Mouse (Mus musculus): ENCODE results near the gene Crybg2. TPM values are rescaled to one million over a fixed set of nuclear protein-coding genes. Genes with fewer than 3 reads are reported as not detected.

Crybg2 gene
- polyA plus RNA-seq, 1 experiment from 2014 or later = 4.2 TPM

DNA sequence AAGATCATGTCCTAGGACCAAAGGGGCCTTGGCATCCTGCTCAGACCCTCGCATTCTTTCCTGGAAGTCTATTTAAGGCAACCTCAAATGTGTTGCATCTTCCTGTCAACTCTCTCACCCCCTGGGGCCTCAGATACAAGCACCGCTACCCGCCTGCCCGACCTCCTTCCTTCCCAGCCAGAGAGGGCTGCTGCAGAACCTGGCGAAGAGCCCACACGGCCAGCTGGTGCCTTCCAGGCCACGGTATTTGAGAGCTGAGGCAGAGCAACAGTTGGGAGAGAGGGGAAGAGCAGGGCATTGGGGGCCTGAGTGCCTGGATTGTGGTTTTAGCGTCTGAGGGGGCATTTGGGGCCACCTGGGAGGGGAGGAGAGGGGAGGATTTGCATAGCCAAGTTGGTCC, 8.1 kb upstream of the Crybg2 start:
- no peak overlapping the region for H3K9ac ChIP-seq (ENCODE audit: low read length)
- ATAC-seq (ENCODE audit: low read depth) = peak; percentile 56; the same call in 1 of the 2 replicates
- H3K36me3 ChIP-seq (ENCODE audit: control insufficient read depth, insufficient read depth, low read length) = no peaks in the 10 kb centered on the region
- H3K4me3 ChIP-seq (ENCODE audit: low read length) = no peak overlapping the region
- no peaks in the 10 kb centered on the region for H3K27me3 ChIP-seq (ENCODE audit: control insufficient read depth, insufficient read depth, low read depth, low read length)
- no peak overlapping the region for H3K4me2 ChIP-seq (ENCODE audit: low read depth, low read length)
- WGBS = 11% methylated on average over 8 of the region's 8 CpGs
- no peak overlapping the region for H3K27ac ChIP-seq (ENCODE audit: low read length)
- H3K4me1 ChIP-seq (replicated peaks; ENCODE audit: control insufficient read depth, insufficient read depth, low read length) = peaks cover 4% of the 10 kb centered on the region
- H3K9me3 ChIP-seq (ENCODE audit: control insufficient read depth, low read length) = no peaks in the 10 kb centered on the region

GRCm38 (mm10) chr4:134053538-134053937, 7.1 kb upstream of the Crybg2 start, which contains the start of gene Zfp683:
Gene Zfp683 (plus strand): TSS chr4:134053838.
- Histone ChIP-seq H3K9me3 (ENCODE audit: control insufficient read depth, low read length) (no peaks in the 10 kb centered on the region), H3K9ac (ENCODE audit: low read length) (no peak within 1 kb of the TSS), H3K4me3 (ENCODE audit: low read length) (no peak within 1 kb of the TSS), H3K4me1 (replicated peaks; ENCODE audit: control insufficient read depth, insufficient read depth, low read length) (peaks cover 4% of the 10 kb centered on the region), H3K4me2 (ENCODE audit: low read depth, low read length) (no peak within 1 kb of the TSS), H3K27ac (ENCODE audit: low read length) (no peak within 1 kb of the TSS), H3K27me3 (ENCODE audit: control insufficient read depth, insufficient read depth, low read depth, low read length) (no peaks in the 10 kb centered on the region), H3K36me3 (ENCODE audit: control insufficient read depth, insufficient read depth, low read length) (no peaks in the 10 kb centered on the region)
- no peak for ATAC-seq (ENCODE audit: low read depth)
- 84% methylated on average over 3 of the region's 3 CpGs for WGBS

DNA sequence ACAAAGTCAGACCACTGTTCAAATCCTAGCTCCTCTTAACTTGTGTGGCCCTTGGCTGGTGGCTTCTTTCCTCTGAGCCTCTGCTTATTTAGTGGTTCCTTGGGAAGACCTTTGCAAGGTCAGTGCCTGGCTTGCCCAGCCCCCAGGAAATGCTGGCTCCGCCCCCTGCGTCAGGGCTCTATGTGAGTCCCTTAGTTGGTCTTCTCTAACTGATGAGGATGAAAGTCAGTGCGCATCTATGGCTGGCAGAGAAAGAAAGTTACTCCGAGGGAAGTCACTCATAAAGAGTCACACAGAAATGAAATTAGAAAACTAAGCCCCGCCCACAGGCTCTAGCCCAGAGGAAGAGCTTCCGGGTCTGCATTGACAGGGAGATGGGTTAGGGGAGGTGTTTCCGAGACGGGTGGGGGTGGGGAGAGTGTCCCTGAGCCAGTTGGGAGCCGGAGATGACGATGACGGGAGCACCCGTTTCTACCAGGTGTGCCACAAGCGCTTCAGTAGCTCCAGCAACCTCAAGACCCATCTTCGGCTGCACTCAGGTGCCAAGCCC, 2.4 kb upstream of the Crybg2 start:
- H3K9ac ChIP-seq (ENCODE audit: low read length) = no peak overlapping the region
- H3K4me2 ChIP-seq (ENCODE audit: low read depth, low read length) = peak overlapping the region; percentile 27
- 21% methylated on average over 13 of the region's 14 CpGs for WGBS
- no peaks in the 10 kb centered on the region for H3K4me1 ChIP-seq (replicated peaks; ENCODE audit: control insufficient read depth, insufficient read depth, low read length)
- no peaks in the 10 kb centered on the region for H3K27me3 ChIP-seq (ENCODE audit: control insufficient read depth, insufficient read depth, low read depth, low read length)
- ATAC-seq (ENCODE audit: low read depth) = no peak
- no peaks in the 10 kb centered on the region for H3K36me3 ChIP-seq (ENCODE audit: control insufficient read depth, insufficient read depth, low read length)
- no peak overlapping the region for H3K27ac ChIP-seq (ENCODE audit: low read length)
- no peaks in the 10 kb centered on the region for H3K9me3 ChIP-seq (ENCODE audit: control insufficient read depth, low read length)
- peak overlapping the region; percentile 12; the same call in 1 of the 2 replicates for H3K4me3 ChIP-seq (ENCODE audit: low read length)

DNA sequence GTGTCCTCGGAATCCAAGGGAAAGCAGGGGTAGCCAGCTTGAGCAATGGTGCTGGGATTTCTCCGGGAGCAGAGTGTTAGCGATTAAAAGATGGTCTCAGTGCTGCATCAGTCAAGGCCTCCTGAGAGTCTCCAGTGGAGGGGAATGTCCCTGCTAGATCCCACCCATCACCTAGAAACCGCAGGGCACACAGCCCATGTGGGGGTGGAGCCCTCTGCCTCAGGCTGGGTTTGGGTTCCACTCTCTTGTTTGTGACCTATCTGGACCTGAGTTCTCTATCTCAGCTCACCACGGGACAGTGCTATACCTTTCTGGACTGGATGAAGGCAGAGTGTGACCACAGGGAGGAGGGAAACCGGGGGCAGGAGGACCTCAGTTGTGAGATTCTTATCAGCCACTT, 1.7 kb upstream of the Crybg2 start:
- H3K4me3 ChIP-seq (ENCODE audit: low read length) = no peak overlapping the region
- H3K27me3 ChIP-seq (ENCODE audit: control insufficient read depth, insufficient read depth, low read depth, low read length) = no peaks in the 10 kb centered on the region
- H3K4me2 ChIP-seq (ENCODE audit: low read depth, low read length) = no peak overlapping the region
- no peak for ATAC-seq (ENCODE audit: low read depth)
- H3K9ac ChIP-seq (ENCODE audit: low read length) = no peak overlapping the region
- no peaks in the 10 kb centered on the region for H3K36me3 ChIP-seq (ENCODE audit: control insufficient read depth, insufficient read depth, low read length)
- no peaks in the 10 kb centered on the region for H3K4me1 ChIP-seq (replicated peaks; ENCODE audit: control insufficient read depth, insufficient read depth, low read length)
- WGBS = 68% methylated on average over 6 of the region's 6 CpGs
- no peak overlapping the region for H3K27ac ChIP-seq (ENCODE audit: low read length)
- no peaks in the 10 kb centered on the region for H3K9me3 ChIP-seq (ENCODE audit: control insufficient read depth, low read length)

DNA sequence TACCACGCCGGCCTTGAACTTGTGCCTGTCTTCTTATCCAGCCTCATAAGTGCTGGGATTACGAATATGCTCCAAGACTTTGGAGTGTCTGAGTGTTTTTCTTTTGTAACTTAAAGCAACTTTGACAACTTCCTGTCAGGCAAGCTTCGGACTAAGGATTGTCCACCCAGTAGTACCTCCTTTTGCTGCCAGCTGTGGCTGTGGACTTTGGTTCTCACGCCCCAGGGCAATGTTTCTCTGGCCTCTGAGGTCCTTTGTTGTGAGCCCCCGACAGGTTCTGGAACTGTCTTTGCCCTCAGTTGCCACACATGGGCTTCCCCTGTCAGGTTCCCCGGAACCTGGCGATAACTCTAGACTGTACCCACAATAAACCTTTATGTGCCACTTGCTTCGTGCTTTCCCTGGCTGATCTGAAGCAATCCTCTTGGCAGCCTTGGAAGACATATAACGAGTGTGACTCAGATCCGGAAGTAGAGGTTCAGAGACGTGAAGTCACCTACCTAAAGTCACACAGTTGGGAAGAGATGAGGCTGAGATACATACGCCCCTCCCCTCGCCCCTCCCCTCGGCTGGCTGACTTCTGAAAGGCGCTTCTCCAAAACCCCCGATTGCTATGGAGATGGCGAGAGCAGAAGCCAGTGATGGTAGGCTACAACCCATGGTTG, 683 bp downstream of the Crybg2 start:
- Histone ChIP-seq H3K27me3 (ENCODE audit: control insufficient read depth, insufficient read depth, low read depth, low read length) (no peaks in the 10 kb centered on the region), H3K4me1 (replicated peaks; ENCODE audit: control insufficient read depth, insufficient read depth, low read length) (peaks cover 2% of the 10 kb centered on the region; the same call in 1 of the 2 replicates), H3K9ac (ENCODE audit: low read length) (no peak overlapping the region; the same call in 1 of the 2 replicates), H3K4me3 (ENCODE audit: low read length) (no peak overlapping the region), H3K4me2 (ENCODE audit: low read depth, low read length) (no peak overlapping the region), H3K27ac (ENCODE audit: low read length) (no peak overlapping the region), H3K9me3 (ENCODE audit: control insufficient read depth, low read length) (no peaks in the 10 kb centered on the region), H3K36me3 (ENCODE audit: control insufficient read depth, insufficient read depth, low read length) (no peaks in the 10 kb centered on the region)
- 51% methylated on average over 18 of the region's 18 CpGs for WGBS
- no peak for ATAC-seq (ENCODE audit: low read depth)

DNA sequence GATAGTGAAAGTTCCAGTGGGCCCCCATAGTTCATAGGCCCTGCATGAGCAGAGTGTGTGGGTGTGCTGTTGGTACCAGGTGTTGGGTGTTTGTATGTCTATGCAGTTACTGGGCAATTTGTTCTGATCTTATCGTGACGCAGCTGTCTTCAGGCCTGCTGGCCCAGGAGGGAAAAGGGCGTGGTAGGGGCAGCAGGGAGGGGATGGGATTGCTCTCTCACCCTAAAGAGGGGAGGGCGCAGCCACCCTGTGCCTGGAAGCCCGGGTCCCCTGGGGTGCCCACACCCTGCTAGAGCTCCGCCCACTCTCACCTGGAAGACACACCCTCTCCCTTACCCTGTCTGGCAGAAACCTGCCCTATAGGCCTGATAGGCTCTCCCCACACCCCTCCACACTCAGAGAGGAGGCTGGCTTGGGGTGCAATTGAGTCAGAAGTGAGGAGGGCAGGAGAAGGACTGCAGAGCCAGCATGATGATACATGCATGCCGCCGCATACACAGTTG, 1.4 kb downstream of the Crybg2 start:
- H3K36me3 ChIP-seq (ENCODE audit: control insufficient read depth, insufficient read depth, low read length) = no peaks in the 10 kb centered on the region
- 46% methylated on average over 8 of the region's 8 CpGs for WGBS
- no peak overlapping the region for H3K4me2 ChIP-seq (ENCODE audit: low read depth, low read length)
- peaks cover 2% of the 10 kb centered on the region; the same call in 1 of the 2 replicates for H3K4me1 ChIP-seq (replicated peaks; ENCODE audit: control insufficient read depth, insufficient read depth, low read length)
- H3K9me3 ChIP-seq (ENCODE audit: control insufficient read depth, low read length) = no peaks in the 10 kb centered on the region
- H3K9ac ChIP-seq (ENCODE audit: low read length) = no peak overlapping the region
- peak; percentile 39; the same call in 1 of the 2 replicates for ATAC-seq (ENCODE audit: low read depth)
- H3K27ac ChIP-seq (ENCODE audit: low read length) = no peak overlapping the region
- H3K27me3 ChIP-seq (ENCODE audit: control insufficient read depth, insufficient read depth, low read depth, low read length) = no peaks in the 10 kb centered on the region
- H3K4me3 ChIP-seq (ENCODE audit: low read length) = no peak overlapping the region

- Histone ChIP-seq H3K36me3 (ENCODE audit: control insufficient read depth, insufficient read depth, low read length) (no peaks in the 10 kb centered on the region), H3K4me2 (ENCODE audit: low read depth, low read length) (no peak overlapping the region), H3K27me3 (ENCODE audit: control insufficient read depth, insufficient read depth, low read depth, low read length) (no peaks in the 10 kb centered on the region), H3K9me3 (ENCODE audit: control insufficient read depth, low read length) (no peaks in the 10 kb centered on the region), H3K4me3 (ENCODE audit: low read length) (no peak overlapping the region), H3K27ac (ENCODE audit: low read length) (no peak overlapping the region), H3K9ac (ENCODE audit: low read length) (no peak overlapping the region), H3K4me1 (replicated peaks; ENCODE audit: control insufficient read depth, insufficient read depth, low read length) (peaks cover 2% of the 10 kb centered on the region; the same call in 1 of the 2 replicates)
- no peak for ATAC-seq (ENCODE audit: low read depth)
- 49% methylated on average over 8 of the region's 8 CpGs for WGBS
These were observed 1.9 kb downstream of the Crybg2 start for GRCm38 (mm10) chr4:134062561-134062960.

DNA sequence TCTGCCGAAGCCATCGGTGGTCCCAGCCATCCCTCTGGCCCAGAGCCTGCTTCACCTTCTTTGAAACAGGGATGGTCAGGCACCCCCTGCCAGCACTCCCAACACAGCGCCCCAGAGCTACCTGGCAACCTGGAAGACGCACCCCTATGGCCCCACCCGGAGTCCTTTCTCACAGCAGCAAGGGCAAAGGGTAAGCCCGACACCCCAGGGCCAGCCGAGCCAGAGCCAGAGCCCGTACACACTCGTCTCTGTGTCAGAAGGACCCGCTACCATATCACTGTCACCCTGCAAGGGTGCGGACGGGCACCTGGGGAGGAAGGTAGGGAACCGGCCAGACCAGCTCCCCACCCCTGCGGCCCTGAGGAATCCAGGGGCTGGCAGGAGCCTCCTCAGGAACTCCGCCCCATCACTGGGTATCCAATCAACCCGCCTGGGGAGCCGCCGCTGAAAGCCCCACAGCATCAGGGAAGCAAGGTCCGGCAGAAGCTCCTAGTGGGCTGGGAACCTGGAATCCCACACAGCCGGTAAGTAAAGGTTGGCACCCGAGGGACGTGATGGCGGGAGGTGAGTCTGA, 4.9 kb downstream of the Crybg2 start:
- ATAC-seq (ENCODE audit: low read depth) = peak; percentile 78
- Histone ChIP-seq H3K36me3 (ENCODE audit: control insufficient read depth, insufficient read depth, low read length) (no peaks in the 10 kb centered on the region), H3K27me3 (ENCODE audit: control insufficient read depth, insufficient read depth, low read depth, low read length) (no peaks in the 10 kb centered on the region), H3K27ac (ENCODE audit: low read length) (no peak overlapping the region), H3K9ac (ENCODE audit: low read length) (peak overlapping the region; percentile 35; the same call in 1 of the 2 replicates), H3K4me2 (ENCODE audit: low read depth, low read length) (peak overlapping the region; percentile 51), H3K4me1 (replicated peaks; ENCODE audit: control insufficient read depth, insufficient read depth, low read length) (peaks cover 2% of the 10 kb centered on the region; the same call in 1 of the 2 replicates), H3K4me3 (ENCODE audit: low read length) (peak overlapping the region; percentile 35), H3K9me3 (ENCODE audit: control insufficient read depth, low read length) (no peaks in the 10 kb centered on the region)
- 15% methylated on average over 23 of the region's 23 CpGs for WGBS

- Histone ChIP-seq H3K9me3 (ENCODE audit: control insufficient read depth, low read length) (no peaks in the 10 kb centered on the region), H3K4me2 (ENCODE audit: low read depth, low read length) (no peak overlapping the region), H3K4me1 (replicated peaks; ENCODE audit: control insufficient read depth, insufficient read depth, low read length) (peaks cover 2% of the 10 kb centered on the region; the same call in 1 of the 2 replicates), H3K27me3 (ENCODE audit: control insufficient read depth, insufficient read depth, low read depth, low read length) (no peaks in the 10 kb centered on the region), H3K4me3 (ENCODE audit: low read length) (no peak overlapping the region), H3K36me3 (ENCODE audit: control insufficient read depth, insufficient read depth, low read length) (no peaks in the 10 kb centered on the region), H3K9ac (ENCODE audit: low read length) (no peak overlapping the region), H3K27ac (ENCODE audit: low read length) (no peak overlapping the region)
- no peak for ATAC-seq (ENCODE audit: low read depth)
- 74% methylated on average over 8 of the region's 8 CpGs for WGBS
These were observed 6.8 kb downstream of the Crybg2 start for GRCm38 (mm10) chr4:134067383-134067782.

All from lung, embryonic 16.5 days (tissue).